Mouse (Mus musculus) heart, postnatal 0 days (tissue): ENCODE results near the gene Pik3ap1. TPM values are rescaled to one million over a fixed set of nuclear protein-coding genes. Genes with fewer than 3 reads are reported as not detected.

Source experiments
- ATAC-seq: fragments of 200-750 bp; cut with Nextera tagmentation; 2 replicates; pipeline ENCODE4 v1.8.0; 2017; ENCODE audit warnings: low read depth, moderate number of reproducible peaks, moderate library complexity; ENCODE audit not compliant: insufficient read depth
- DNase-seq: peaks from one replicate; pipeline ENCODE4 v3.0.0-alpha.2; 2016; ENCODE audit warnings: low spot score
- H3K27ac ChIP-seq: fragments of 300-500 bp; sonication (generic); 2 replicates; pipeline ENCODE4 v1.5.1; 2014; ENCODE audit warnings: low read depth, mild to moderate bottlenecking
- H3K27me3 ChIP-seq: fragments of 300-500 bp; sonication (generic); 2 replicates; pipeline ENCODE4 v1.6.1; 2014; ENCODE audit warnings: low read length, mixed read lengths; ENCODE audit not compliant: control insufficient read depth, insufficient read depth
- H3K36me3 ChIP-seq: fragments of 300-500 bp; sonication (generic); replicated peaks from 2 replicates; pipeline ENCODE4 v1.6.1; 2014; ENCODE audit warnings: low read length, mixed read lengths; ENCODE audit not compliant: control insufficient read depth, insufficient read depth
- H3K4me1 ChIP-seq: fragments of 300-500 bp; sonication (generic); 2 replicates; pipeline ENCODE4 v1.6.1; 2014; ENCODE audit warnings: antibody characterized with exemption; ENCODE audit not compliant: control insufficient read depth, insufficient read depth
- H3K4me2 ChIP-seq: fragments of 300-500 bp; sonication (generic); 2 replicates; pipeline ENCODE4 v1.6.1; 2014; ENCODE audit warnings: low read depth, mild to moderate bottlenecking, low read length, moderate library complexity
- H3K4me3 ChIP-seq: fragments of 300-500 bp; sonication (generic); 2 replicates; pipeline ENCODE4 v1.5.1; 2014; ENCODE audit warnings: low read depth, low read length
- H3K9ac ChIP-seq: fragments of 300-500 bp; sonication (generic); replicated peaks from 2 replicates; pipeline ENCODE4 v1.6.1; 2014; ENCODE audit warnings: low read depth, low read length, mixed read lengths
- H3K9me3 ChIP-seq: fragments of 300-500 bp; sonication (generic); replicated peaks from 2 replicates; pipeline ENCODE4 v1.6.1; 2016; ENCODE audit warnings: low read length; ENCODE audit not compliant: control insufficient read depth
- CTCF ChIP-seq: IDR thresholded peaks from 2 replicates; pipeline ENCODE4 v1.5.1; 2016; ENCODE audit warnings: antibody characterized with exemption, control low read depth, low read depth
- EP300 ChIP-seq: IDR thresholded peaks from 2 replicates; pipeline ENCODE4 v1.6.1; 2016; ENCODE audit warnings: antibody characterized with exemption, low read depth
- WGBS: fragments of 180-500 bp; shearing (Covaris S2); extraction: QIAGEN DNeasy Blood & Tissue Kit; methylation state at CpG from one replicate; pipeline ENCODE4 v1.1.7; 2014; 5-methylcytosine and 5-hydroxymethylcytosine counted together
- polyA plus RNA-seq: library from polyadenylated mRNA; unstranded; fragments of >200 nt; fragmentation: Nextera tagmentation; extraction: Ambion mirVana; gene quantifications from 2 replicates; pipeline ENCODE4 v1.2.1, GENCODE M21; 2015
- total RNA-seq: library from RNA; depleted of rRNA; stranded (reverse); fragments of >200 nt; gene quantifications from 2 replicates; pipeline ENCODE4 v1.2.3, GENCODE M21; 2014; ENCODE audit warnings: low replicate concordance

Gene Pik3ap1
- total and polyA plus RNA-seq, 2 experiments from 2014 or later: 0.93 to 1.5 TPM

GRCm38 (mm10) chr19:41346099-41346850 lies 38.6 kb downstream of the Pik3ap1 start:
- no peaks in the 10 kb centered on the region for H3K9me3 ChIP-seq
- no peak overlapping the region for H3K9ac ChIP-seq
- H3K4me2 ChIP-seq: no peak overlapping the region
- DNase-seq (no peak), ATAC-seq (no peak)
- 0 out of 2 replicates have a peak, but pooled peaks cover 4% of the 10 kb centered on the region for H3K4me1 ChIP-seq
- no peak overlapping the region for H3K27ac ChIP-seq
- WGBS: 60% methylated on average over 11 of the region's 11 CpGs
- no peaks in the 10 kb centered on the region for H3K36me3 ChIP-seq
- TF ChIP-seq EP300 (no peak), CTCF (no peak)
- H3K4me3 ChIP-seq: no peak overlapping the region
- H3K27me3 ChIP-seq: no peaks in the 10 kb centered on the region

- 0 out of 2 replicates have a peak overlapping the region, but pooled peaks have one; percentile 7 for H3K4me3 ChIP-seq
- TF ChIP-seq EP300: no peak
- no peak for TF ChIP-seq CTCF
- WGBS: 60% methylated on average over 11 of the region's 11 CpGs
- ATAC-seq (no peak), DNase-seq (peak; percentile 18)
- peak overlapping the region; percentile 41; the same call in 1 of the 2 replicates for H3K4me2 ChIP-seq
- H3K9ac ChIP-seq: peak overlapping the region; percentile 33; the same call in 1 of the 2 replicates
- peak overlapping the region; percentile 34; the same call in 1 of the 2 replicates for H3K27ac ChIP-seq
- H3K27me3 ChIP-seq: no peaks in the 10 kb centered on the region
- no peaks in the 10 kb centered on the region for H3K9me3 ChIP-seq
- H3K36me3 ChIP-seq: no peaks in the 10 kb centered on the region
- H3K4me1 ChIP-seq: 0 out of 2 replicates have a peak, but pooled peaks cover 4% of the 10 kb centered on the region
Observed at GRCm38 (mm10) chr19:41345028-41345741, 39.7 kb downstream of the Pik3ap1 start.

GRCm38 (mm10) chr19:41344666-41345027 lies 40.3 kb downstream of the Pik3ap1 start:
- no peak for ATAC-seq
- peak overlapping the region; percentile 34; the same call in 1 of the 2 replicates for H3K27ac ChIP-seq
- 88% methylated on average over 8 of the region's 8 CpGs for WGBS
- no peak overlapping the region; the same call in 1 of the 2 replicates for H3K4me2 ChIP-seq
- 0 out of 2 replicates have a peak, but pooled peaks cover 4% of the 10 kb centered on the region for H3K4me1 ChIP-seq
- no peak overlapping the region for H3K4me3 ChIP-seq
- no peak overlapping the region for H3K9ac ChIP-seq
- H3K27me3 ChIP-seq: no peaks in the 10 kb centered on the region
- no peak for TF ChIP-seq EP300
- no peak for TF ChIP-seq CTCF
- H3K36me3 ChIP-seq: no peaks in the 10 kb centered on the region
- DNase-seq: no peak
- H3K9me3 ChIP-seq: no peaks in the 10 kb centered on the region

- Histone ChIP-seq H3K27me3 (no peaks in the 10 kb centered on the region), H3K4me2 (no peak overlapping the region), H3K36me3 (no peaks in the 10 kb centered on the region), H3K27ac (no peak overlapping the region), H3K4me1 (0 out of 2 replicates have a peak, but pooled peaks cover 4% of the 10 kb centered on the region), H3K9me3 (no peaks in the 10 kb centered on the region), H3K9ac (no peak overlapping the region), H3K4me3 (no peak overlapping the region)
- ATAC-seq: no peak
- no peak for DNase-seq
- WGBS: 77% methylated on average over 6 of the region's 6 CpGs
- no peak for TF ChIP-seq CTCF
- TF ChIP-seq EP300: no peak
Observed at GRCm38 (mm10) chr19:41342592-41343090, 42.3 kb downstream of the Pik3ap1 start.

GRCm38 (mm10) chr19:41341677-41342076 lies 43.2 kb downstream of the Pik3ap1 start:
- H3K36me3 ChIP-seq: no peaks in the 10 kb centered on the region
- 0 out of 2 replicates have a peak, but pooled peaks cover 4% of the 10 kb centered on the region for H3K4me1 ChIP-seq
- no peak overlapping the region for H3K9ac ChIP-seq
- no peak overlapping the region for H3K4me3 ChIP-seq
- WGBS: 65% methylated on average over 5 of the region's 5 CpGs
- no peaks in the 10 kb centered on the region for H3K27me3 ChIP-seq
- DNase-seq (no peak), ATAC-seq (no peak)
- no peak for TF ChIP-seq CTCF
- TF ChIP-seq EP300: no peak
- no peaks in the 10 kb centered on the region for H3K9me3 ChIP-seq
- no peak overlapping the region for H3K4me2 ChIP-seq
- no peak overlapping the region for H3K27ac ChIP-seq
